Mouse (Mus musculus) common myeloid progenitor, adult 5-6 weeks (primary cell): ENCODE data around the gene Sfr1. TPM values are rescaled to one million over a fixed set of nuclear protein-coding genes. Genes with fewer than 3 reads are reported as not detected.

Source experiments
- ATAC-seq: replicated peaks from 2 replicates; pipeline ENCODE4 v1.8.0; 2016; ENCODE audit warnings: low read depth, mild to moderate bottlenecking, moderate TSS enrichment, inconsistent platforms; ENCODE audit not compliant: poor library complexity, severe bottlenecking
- total RNA-seq: library from RNA; stranded (forward); fragments of 200-1000, 187-1606 nt; gene quantifications from 2 replicates; pipeline ENCODE4 v1.2.3, GENCODE M21; 2017

Sfr1 gene
- total RNA-seq, 1 experiment from 2014 or later: 182 TPM

DNA sequence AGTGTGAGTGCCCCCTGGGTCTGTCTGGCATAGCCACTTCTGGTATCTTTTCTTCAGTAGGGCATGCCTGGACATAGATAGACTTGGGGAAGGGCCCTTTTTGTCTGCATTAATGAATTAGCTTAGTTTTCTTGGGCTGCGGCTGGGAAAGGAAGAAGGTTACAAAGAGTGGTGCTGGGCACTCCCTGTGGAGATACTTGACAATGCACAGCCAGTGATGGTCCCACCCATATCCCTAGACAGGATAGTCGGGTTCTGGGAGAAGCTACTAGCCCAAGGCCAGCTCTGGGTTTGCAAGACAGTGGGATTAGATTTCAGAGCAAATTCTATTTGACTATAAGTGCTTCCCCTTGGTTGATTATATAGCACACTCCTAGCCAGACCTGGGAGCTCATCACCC is 17.5 kb downstream of the Sfr1 start:
- ATAC-seq: no peak

GRCm38 (mm10) chr19:47750391-47750790 is 18.9 kb downstream of the Sfr1 start:
- ATAC-seq: no peak

DNA sequence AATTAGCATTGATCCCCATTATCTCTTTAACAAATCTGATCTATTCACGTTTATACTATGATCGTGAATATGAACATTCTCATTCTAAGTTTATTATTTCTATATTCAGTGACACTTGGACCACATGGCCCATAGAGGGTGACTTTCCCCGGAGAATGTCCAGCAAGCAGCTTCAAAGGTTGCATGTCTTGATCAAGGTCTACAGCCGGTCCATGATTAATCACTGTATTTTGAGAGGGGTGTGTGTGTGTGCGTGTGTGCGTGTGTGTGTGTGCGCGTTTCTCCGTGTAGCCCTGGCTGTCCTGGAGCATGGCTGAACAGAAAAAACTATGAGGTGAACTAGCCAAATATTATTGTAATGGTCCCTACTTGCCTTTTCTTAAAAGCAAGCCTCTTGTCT is 21.0 kb downstream of the Sfr1 start:
- no peak for ATAC-seq

DNA sequence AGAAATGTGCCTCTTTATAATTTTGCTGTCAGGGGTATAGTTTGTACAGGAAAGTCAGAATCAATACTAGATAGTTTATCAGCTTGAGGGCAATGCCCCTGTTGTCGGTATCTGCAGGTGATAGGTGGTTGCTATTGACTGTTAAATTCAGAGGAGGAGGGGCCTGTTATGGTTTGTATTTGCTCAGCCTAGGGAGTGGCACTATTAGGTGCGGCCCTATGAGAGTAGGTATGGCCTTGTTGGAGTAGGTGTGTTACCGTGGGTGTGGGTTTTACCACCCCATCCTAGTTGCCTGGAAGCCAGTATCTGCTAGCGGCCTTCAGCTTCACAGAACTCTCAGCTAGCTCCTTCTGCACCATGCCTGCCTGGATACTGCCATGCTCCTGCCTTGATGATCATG is 22.4 kb downstream of the Sfr1 start:
- no peak for ATAC-seq

DNA sequence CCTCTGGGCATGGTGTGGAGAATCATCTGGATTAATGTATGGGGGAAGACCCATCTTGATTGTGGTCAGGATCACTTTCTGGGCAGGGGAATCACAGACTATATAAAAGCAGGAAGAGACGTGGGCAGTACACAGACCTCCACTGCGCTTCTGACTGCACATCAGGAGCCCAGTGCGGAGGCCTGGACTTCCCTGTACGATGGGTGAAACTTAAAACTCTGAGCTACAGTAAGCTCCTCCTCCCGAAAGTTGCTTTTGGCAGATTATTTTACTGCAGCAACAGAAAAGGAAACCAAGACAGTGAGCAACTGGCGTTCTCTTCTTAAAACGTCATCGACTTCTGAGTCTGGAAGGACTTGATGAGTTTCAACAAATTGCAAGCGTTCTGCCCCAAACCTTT is 23.4 kb downstream of the Sfr1 start:
- peak; percentile 81 for ATAC-seq

DNA sequence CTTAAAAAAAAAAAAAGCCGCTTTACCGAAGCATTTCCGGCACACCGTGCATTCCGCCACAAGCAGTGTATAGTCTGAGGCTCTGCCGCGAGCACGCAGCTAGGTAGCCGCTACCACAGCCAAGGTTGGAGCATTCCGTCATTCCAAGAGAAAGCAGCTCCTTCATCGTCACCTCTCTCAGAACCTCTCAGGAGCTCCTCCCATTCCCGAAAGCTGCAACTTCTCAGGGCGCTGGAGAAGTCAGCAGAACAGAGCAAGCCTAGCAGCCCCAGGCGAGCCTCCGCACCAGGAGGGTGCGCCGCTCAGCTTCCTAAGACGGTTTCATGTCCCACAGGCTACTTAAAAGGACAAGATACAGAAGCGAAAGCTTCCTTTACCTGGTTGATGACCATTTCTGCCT is 24.1 kb downstream of the Sfr1 start:
- no peak for ATAC-seq

DNA sequence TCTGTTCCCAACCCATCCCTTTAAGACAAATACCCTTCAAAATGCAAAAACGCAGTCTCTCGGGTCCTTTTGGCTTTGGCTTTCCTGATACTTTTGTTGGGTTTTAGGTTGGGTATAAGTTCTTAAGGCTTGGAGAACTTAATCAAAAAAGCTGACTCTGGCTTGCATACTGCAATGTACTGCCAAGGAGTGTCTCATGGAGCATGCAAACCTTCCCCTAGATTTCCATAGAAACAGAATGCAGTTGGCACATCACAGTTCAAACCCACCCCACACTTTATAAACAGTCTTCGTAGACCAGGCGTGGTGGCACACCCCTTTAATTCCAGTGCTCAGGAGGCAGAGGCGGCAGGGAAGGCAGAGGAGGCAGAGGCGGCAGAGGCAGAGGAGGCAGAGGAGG is 46.4 kb downstream of the Sfr1 start:
- no peak for ATAC-seq

- ATAC-seq: no peak
These were observed 48.7 kb downstream of the Sfr1 start for GRCm38 (mm10) chr19:47780145-47780544.

- no peak for ATAC-seq
These were observed 49.5 kb downstream of the Sfr1 start for GRCm38 (mm10) chr19:47780972-47781371.

- no peak for ATAC-seq
These were observed 52.4 kb downstream of the Sfr1 start for GRCm38 (mm10) chr19:47783898-47784297.

Other genes starting within 250 kb of the Sfr1 start
- gene Stn1, start 194.2 kb upstream of the Sfr1 start, total RNA-seq: 8.0 and 12.4 TPM in 2 replicates
- gene Slk, start 152.0 kb upstream of the Sfr1 start, total RNA-seq: 181 TPM in 2 replicates
- gene Col17a1, start 39.6 kb upstream of the Sfr1 start, total RNA-seq: not detected in 2 replicates
- gene Gsto1, start 123.3 kb downstream of the Sfr1 start, total RNA-seq: 156 and 163 TPM in 2 replicates
- not detected in 2 replicates for gene Gsto2, start 133.9 kb downstream of the Sfr1 start, total RNA-seq
- gene Cfap43, start 187.6 kb downstream of the Sfr1 start, total RNA-seq: 0.15 TPM in 1 of 2 replicates, not detected in the other
- 13.6 and 16.1 TPM in 2 replicates for gene Itprip, start 187.6 kb downstream of the Sfr1 start, total RNA-seq
- not detected in 2 replicates for gene Cfap58, start 206.0 kb downstream of the Sfr1 start, total RNA-seq